Mouse (Mus musculus) embryonic facial prominence, embryonic 11.5 days (tissue): ENCODE results near the gene Wfs1. TPM values are rescaled to one million over a fixed set of nuclear protein-coding genes. Genes with fewer than 3 reads are reported as not detected.
A peak's percentile ranks its signal among the peaks of the same experiment; 100 is the strongest.

Experiments
- ATAC-seq: fragments of 200-750 bp; cut with Nextera tagmentation; replicated peaks from 2 replicates; pipeline ENCODE4 v1.8.0; 2017; ENCODE audit warnings: low read depth; ENCODE audit not compliant: insufficient number of reproducible peaks, low FRiP score, low TSS enrichment
- DNase-seq: peaks from one replicate; pipeline ENCODE4 v3.0.0-alpha.2; 2015; ENCODE audit warnings: low spot score
- H3K27ac ChIP-seq: fragments of 300-500 bp; sonication (generic); replicated peaks from 2 replicates; pipeline ENCODE4 v1.5.1; 2014; ENCODE audit warnings: mild to moderate bottlenecking, low read depth, low read length, control low read depth
- H3K27me3 ChIP-seq: fragments of 300-500 bp; sonication (generic); 2 replicates; pipeline ENCODE4 v1.6.1; 2014; ENCODE audit warnings: mild to moderate bottlenecking, low read length, moderate library complexity, mixed read lengths; ENCODE audit not compliant: control insufficient read depth, insufficient read depth
- H3K36me3 ChIP-seq: fragments of 300-500 bp; sonication (generic); replicated peaks from 2 replicates; pipeline ENCODE4 v1.6.1; 2014; ENCODE audit warnings: low read depth, mild to moderate bottlenecking, low read length, moderate library complexity, mixed read lengths; ENCODE audit not compliant: control insufficient read depth, insufficient read depth
- H3K4me1 ChIP-seq: fragments of 300-500 bp; sonication (generic); 2 replicates; pipeline ENCODE4 v1.6.1; 2014; ENCODE audit warnings: low read length, mixed read lengths; ENCODE audit not compliant: control insufficient read depth, insufficient read depth
- H3K4me2 ChIP-seq: fragments of 300-500 bp; sonication (generic); 2 replicates; pipeline ENCODE4 v1.6.1; 2014; ENCODE audit warnings: low read depth, mild to moderate bottlenecking, control low read depth, low read length, moderate library complexity
- H3K4me3 ChIP-seq: fragments of 300-500 bp; sonication (generic); 2 replicates; pipeline ENCODE4 v1.5.1; 2014; ENCODE audit warnings: low read depth, low read length, control low read depth
- H3K9ac ChIP-seq: fragments of 300-500 bp; sonication (generic); replicated peaks from 2 replicates; pipeline ENCODE4 v1.6.1; 2014; ENCODE audit warnings: mild to moderate bottlenecking, control low read depth, low read length
- H3K9me3 ChIP-seq: fragments of 300-500 bp; sonication (generic); replicated peaks from 2 replicates; pipeline ENCODE4 v1.6.1; 2016; ENCODE audit warnings: mild to moderate bottlenecking, low read length, inconsistent platforms, mixed read lengths; ENCODE audit not compliant: control insufficient read depth
- WGBS: fragments of 180-500 bp; shearing (Covaris S2); extraction: QIAGEN DNeasy Blood & Tissue Kit; methylation state at CpG from one replicate; pipeline ENCODE4 v1.1.7; 2014; 5-methylcytosine and 5-hydroxymethylcytosine counted together
- polyA plus RNA-seq: library from polyadenylated mRNA; unstranded; fragments of >200 nt; fragmentation: Nextera tagmentation; extraction: Ambion mirVana; gene quantifications from 2 replicates; pipeline ENCODE4 v1.2.1, GENCODE M21; 2014

Wfs1 gene
- polyA plus RNA-seq, 1 experiment from 2014 or later: 5.9 TPM

- Histone ChIP-seq H3K9me3 (no peaks in the 10 kb centered on the region), H3K27ac (no peak overlapping the region), H3K4me2 (no peak overlapping the region), H3K4me3 (no peak overlapping the region), H3K36me3 (no peaks in the 10 kb centered on the region), H3K9ac (no peak overlapping the region), H3K27me3 (no peaks in the 10 kb centered on the region), H3K4me1 (no peaks in the 10 kb centered on the region)
- no peak for ATAC-seq
- WGBS: 81% methylated on average over 7 of the region's 7 CpGs
- DNase-seq: no peak
Measured at GRCm38 (mm10) chr5:36979631-36980030, 9.4 kb downstream of the Wfs1 start.

- Histone ChIP-seq H3K4me2 (no peak overlapping the region), H3K27ac (no peak overlapping the region), H3K9me3 (no peaks in the 10 kb centered on the region), H3K9ac (no peak overlapping the region), H3K4me1 (no peaks in the 10 kb centered on the region), H3K36me3 (no peaks in the 10 kb centered on the region), H3K4me3 (no peak overlapping the region), H3K27me3 (no peaks in the 10 kb centered on the region)
- no peak for DNase-seq
- no peak for ATAC-seq
- WGBS: 78% methylated on average over 8 of the region's 8 CpGs
Measured at GRCm38 (mm10) chr5:36979001-36979400, 10.0 kb downstream of the Wfs1 start.

GRCm38 (mm10) chr5:36977809-36978208 lies 11.2 kb downstream of the Wfs1 start:
- H3K4me1 ChIP-seq: no peaks in the 10 kb centered on the region
- H3K36me3 ChIP-seq: no peaks in the 10 kb centered on the region
- 61% methylated on average over 9 of the region's 9 CpGs for WGBS
- no peak overlapping the region for H3K9ac ChIP-seq
- no peaks in the 10 kb centered on the region for H3K27me3 ChIP-seq
- no peak overlapping the region for H3K4me3 ChIP-seq
- no peaks in the 10 kb centered on the region for H3K9me3 ChIP-seq
- no peak for ATAC-seq
- H3K27ac ChIP-seq: no peak overlapping the region
- DNase-seq: no peak
- no peak overlapping the region for H3K4me2 ChIP-seq

GRCm38 (mm10) chr5:36975336-36975735 lies 13.7 kb downstream of the Wfs1 start:
- H3K4me2 ChIP-seq: no peak overlapping the region
- no peak for ATAC-seq
- WGBS: 87% methylated on average over 13 of the region's 13 CpGs
- H3K4me3 ChIP-seq: no peak overlapping the region
- H3K9ac ChIP-seq: no peak overlapping the region
- no peaks in the 10 kb centered on the region for H3K9me3 ChIP-seq
- H3K27me3 ChIP-seq: no peaks in the 10 kb centered on the region
- no peak overlapping the region for H3K27ac ChIP-seq
- no peaks in the 10 kb centered on the region for H3K4me1 ChIP-seq
- no peak for DNase-seq
- no peaks in the 10 kb centered on the region for H3K36me3 ChIP-seq

GRCm38 (mm10) chr5:36971587-36971986 lies 17.4 kb downstream of the Wfs1 start:
- Histone ChIP-seq H3K36me3 (peaks cover 3% of the 10 kb centered on the region; the same call in 1 of the 2 replicates), H3K4me1 (no peaks in the 10 kb centered on the region), H3K9me3 (no peaks in the 10 kb centered on the region), H3K27me3 (no peaks in the 10 kb centered on the region), H3K27ac (no peak overlapping the region), H3K9ac (no peak overlapping the region), H3K4me3 (no peak overlapping the region), H3K4me2 (no peak overlapping the region)
- no peak for ATAC-seq
- DNase-seq: no peak
- WGBS: 86% methylated on average over 8 of the region's 8 CpGs

GRCm38 (mm10) chr5:36960501-36960900 lies 28.5 kb downstream of the Wfs1 start:
- peak; percentile 56 for DNase-seq
- no peaks in the 10 kb centered on the region for H3K36me3 ChIP-seq
- 52% methylated on average over 5 of the region's 5 CpGs for WGBS
- H3K4me3 ChIP-seq: no peak overlapping the region
- no peak overlapping the region for H3K27ac ChIP-seq
- no peak overlapping the region for H3K4me2 ChIP-seq
- H3K9ac ChIP-seq: no peak overlapping the region
- H3K4me1 ChIP-seq: no peaks in the 10 kb centered on the region
- no peak for ATAC-seq
- H3K9me3 ChIP-seq: no peaks in the 10 kb centered on the region
- no peaks in the 10 kb centered on the region for H3K27me3 ChIP-seq

GRCm38 (mm10) chr5:36958837-36959236 lies 30.2 kb downstream of the Wfs1 start:
- no peaks in the 10 kb centered on the region for H3K9me3 ChIP-seq
- ATAC-seq (no peak), DNase-seq (peak; percentile 71)
- no peak overlapping the region for H3K4me2 ChIP-seq
- no peaks in the 10 kb centered on the region for H3K27me3 ChIP-seq
- WGBS: 36% methylated on average over 5 of the region's 5 CpGs
- no peak overlapping the region for H3K4me3 ChIP-seq
- no peaks in the 10 kb centered on the region for H3K4me1 ChIP-seq
- no peak overlapping the region for H3K27ac ChIP-seq
- no peaks in the 10 kb centered on the region for H3K36me3 ChIP-seq
- no peak overlapping the region for H3K9ac ChIP-seq

GRCm38 (mm10) chr5:36955366-36955765 lies 33.6 kb downstream of the Wfs1 start:
- no peak for ATAC-seq
- no peak overlapping the region for H3K9ac ChIP-seq
- 9% methylated on average over 4 of the region's 4 CpGs for WGBS
- H3K27me3 ChIP-seq: no peaks in the 10 kb centered on the region
- H3K36me3 ChIP-seq: no peaks in the 10 kb centered on the region
- no peak overlapping the region for H3K27ac ChIP-seq
- no peaks in the 10 kb centered on the region for H3K4me1 ChIP-seq
- no peaks in the 10 kb centered on the region for H3K9me3 ChIP-seq
- no peak overlapping the region for H3K4me3 ChIP-seq
- DNase-seq: peak; percentile 55
- no peak overlapping the region for H3K4me2 ChIP-seq
